Mouse (Mus musculus): ENCODE results near the gene Hspa4l.

Hspa4l gene

DNA sequence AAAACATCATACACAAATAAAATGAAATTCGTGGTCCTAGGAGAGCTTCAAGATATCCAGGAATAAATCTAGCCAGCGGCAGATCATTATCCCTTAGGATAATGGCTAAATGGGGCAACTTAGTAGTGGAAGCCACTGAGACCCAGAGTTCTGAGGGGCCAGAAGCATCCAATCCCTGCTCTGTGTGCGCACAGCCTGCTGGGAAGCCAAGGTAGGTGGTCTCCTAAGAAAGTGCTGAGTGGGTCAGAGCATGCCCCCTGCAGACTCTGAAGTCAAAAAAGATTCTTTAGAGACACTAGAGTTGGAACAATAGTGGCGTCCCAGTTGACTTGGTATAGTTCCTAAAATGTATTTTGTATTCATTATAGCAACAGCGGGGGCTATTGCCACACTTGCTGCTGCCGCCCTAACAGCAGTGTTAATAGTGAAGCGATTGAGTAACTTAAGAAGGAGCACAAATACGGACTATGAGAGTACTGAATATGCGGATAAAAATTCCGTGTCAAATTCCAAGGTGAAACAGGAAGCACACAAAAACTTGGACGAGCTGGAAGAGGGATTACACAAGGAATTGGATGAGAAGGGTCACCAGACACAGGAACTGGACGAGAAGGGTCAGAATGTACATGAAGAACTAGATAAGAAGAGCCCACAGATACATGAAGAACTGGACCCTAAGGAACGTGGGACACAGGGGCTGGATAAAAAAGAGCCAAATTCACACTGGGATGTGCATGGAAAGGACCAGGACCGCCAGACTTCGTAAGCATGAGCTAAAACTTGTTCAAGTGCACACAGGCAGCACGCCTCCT, at the start of gene Hspa4l:
Gene Hspa4l, plus strand, starts transcription at position 472 of the 812 bp plus-strand sequence.
- no peak for DNase-seq (ENCODE audit: low read depth, low spot score)

DNA sequence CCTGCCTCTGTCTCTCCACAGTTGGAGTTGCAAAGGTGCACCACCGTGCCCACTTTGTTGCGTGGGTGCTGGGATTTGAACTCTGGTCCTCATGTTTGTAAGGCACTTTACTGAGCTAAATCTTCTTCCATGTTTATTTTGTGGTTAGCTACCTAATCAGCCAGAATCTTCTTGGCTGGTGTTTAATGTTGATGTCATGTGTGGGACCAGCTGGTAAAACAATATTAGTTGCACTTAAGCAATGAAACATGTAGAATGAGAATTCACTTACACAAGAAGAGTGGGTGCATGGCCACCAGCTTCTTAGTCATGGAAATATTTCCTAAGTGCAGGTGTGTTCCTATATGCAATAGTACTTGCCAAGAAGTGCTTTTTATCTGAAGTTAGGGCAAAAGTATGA, 49.1 kb upstream of the Hspa4l start:
- no peak for DNase-seq (ENCODE audit: low read depth, low spot score)

DNA sequence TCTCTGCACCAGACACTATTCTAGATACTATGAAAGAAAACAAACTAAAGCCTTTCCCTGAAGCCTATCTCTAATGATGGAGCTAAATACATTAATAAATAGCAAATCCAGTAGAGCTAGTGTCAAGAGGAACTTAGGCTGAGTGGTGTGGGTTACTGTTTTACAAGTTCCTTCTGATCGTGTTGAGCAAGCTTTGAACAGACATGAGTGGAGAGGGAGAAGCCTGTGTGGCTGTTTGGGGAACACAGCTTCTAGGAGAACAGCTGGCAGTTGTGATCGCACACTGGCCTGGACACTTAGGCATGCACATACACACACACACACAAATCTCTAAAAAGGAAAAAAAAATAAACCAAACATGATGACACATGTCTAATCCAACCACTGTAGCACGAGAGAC, 45.5 kb upstream of the Hspa4l start:
- no peak for DNase-seq (ENCODE audit: low read depth, low spot score)

DNA sequence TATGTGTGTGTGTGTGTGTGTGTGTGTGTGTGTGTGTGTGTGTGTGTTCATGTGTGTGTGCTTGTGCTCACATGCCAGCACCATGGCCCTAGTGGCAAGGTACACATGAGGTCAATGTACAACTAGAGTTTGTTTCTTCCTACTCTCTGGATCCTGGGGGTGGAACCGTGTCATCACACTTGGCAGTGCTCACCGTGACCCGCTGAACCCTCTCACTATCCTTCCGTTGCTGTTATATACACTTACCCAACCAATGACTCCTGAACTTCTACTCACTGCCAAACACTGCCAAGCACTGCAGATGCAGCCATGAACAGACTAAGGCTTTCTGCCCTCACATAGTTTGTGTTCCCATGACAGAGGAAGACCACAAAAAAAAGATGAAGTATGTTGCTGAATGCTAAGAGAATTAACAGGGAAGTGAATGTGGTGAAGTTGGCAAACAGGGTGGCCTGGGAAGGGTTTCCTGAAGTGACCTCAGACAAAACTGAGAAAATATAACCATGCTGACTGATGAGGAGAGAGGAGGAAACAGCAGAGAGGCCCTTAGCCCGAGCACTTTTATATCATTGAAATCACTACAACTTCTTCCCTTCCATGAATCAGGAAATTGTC, 39.4 kb upstream of the Hspa4l start:
- DNase-seq (ENCODE audit: low read depth, low spot score), result no peak

DNA sequence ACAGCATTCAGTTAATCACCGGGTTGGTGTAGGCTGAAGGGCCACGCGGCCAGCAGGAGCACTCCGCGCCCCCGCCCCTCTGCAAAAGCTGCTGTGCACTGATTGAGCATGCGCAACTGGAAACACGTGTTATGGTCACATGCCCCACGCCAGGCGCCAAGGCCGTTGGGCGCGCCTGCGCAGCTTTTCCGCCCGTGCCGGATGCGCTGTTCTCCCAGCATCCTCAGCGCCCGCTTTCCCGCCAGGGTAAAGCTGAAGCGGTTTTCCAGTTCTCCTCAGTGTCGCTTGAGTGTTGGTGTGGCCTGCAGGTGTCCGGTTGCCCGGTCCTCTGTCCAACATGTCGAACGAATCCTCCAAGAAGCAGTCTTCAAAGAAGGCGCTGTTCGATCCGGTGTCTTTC, 35.6 kb upstream of the Hspa4l start, which contains the start of gene Slc25a31:
Gene Slc25a31, plus strand, starts transcription at position 201 of the 400 bp plus-strand sequence.
- DNase-seq (ENCODE audit: low read depth, low spot score), result no peak

DNA sequence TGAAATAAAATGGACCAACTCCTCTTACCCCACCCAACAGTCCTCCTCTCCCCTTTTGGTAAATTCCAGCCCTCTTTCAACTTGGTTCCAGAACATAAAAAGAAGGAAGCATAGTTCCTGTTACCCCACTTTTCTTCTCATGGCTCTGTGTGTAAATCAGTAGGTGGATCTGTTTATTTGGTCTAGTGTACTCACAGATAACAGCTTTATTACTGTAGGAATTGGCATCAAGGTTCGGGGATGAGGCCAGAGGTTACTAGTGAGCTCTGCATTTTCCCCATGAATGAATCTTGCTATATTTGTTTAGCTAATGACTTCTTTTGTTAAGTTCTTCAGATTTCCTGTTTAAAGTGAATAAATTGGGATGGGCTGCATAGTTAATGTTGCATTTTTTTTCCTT, 28.2 kb upstream of the Hspa4l start:
- no peak for DNase-seq (ENCODE audit: low read depth, low spot score)

DNA sequence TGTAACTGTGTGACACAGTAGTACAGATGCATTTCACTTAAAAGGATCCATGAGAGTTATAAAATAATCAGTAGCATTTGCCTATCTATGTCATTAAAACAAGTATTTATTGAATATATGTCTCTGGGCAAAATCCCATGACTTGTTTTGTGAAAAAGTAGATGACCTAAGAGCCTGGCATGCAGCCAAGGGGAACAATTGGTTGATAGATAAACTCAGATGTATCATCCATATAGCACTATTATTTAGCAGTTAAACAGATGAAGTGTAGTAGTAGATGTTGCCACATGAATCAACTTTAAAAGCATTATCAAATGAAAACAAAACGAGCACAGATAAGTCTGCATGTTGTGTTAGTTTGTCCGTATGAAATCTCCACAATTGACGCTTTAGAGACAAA, 25.3 kb upstream of the Hspa4l start:
- no peak for DNase-seq (ENCODE audit: low read depth, low spot score)

DNA sequence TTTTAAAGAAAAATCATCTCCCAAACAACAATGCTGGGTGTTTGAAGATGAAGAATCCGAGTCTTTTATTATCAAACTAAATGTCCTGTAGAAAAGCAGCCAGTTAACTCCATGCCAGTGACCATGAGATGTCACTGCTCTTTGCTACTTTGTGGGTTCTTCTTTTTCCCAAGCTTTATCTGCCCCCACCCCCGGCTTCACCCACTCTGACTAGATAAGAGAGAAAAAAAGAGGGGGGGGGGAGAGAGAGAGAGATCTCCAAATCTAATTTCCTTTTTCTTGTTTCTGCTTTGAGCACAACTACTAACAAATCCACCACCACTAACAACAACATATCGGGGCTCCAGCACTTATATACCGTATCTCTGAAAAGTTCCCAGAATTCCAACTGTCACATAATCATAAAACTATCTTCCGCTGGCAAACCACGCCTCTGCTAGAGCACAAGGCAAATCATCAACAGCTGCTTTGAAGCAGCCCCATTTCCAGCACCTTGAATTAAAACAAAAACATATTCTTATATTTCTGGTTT, 5.8 kb upstream of the Hspa4l start:
- DNase-seq (ENCODE audit: low read depth, low spot score), result no peak

DNA sequence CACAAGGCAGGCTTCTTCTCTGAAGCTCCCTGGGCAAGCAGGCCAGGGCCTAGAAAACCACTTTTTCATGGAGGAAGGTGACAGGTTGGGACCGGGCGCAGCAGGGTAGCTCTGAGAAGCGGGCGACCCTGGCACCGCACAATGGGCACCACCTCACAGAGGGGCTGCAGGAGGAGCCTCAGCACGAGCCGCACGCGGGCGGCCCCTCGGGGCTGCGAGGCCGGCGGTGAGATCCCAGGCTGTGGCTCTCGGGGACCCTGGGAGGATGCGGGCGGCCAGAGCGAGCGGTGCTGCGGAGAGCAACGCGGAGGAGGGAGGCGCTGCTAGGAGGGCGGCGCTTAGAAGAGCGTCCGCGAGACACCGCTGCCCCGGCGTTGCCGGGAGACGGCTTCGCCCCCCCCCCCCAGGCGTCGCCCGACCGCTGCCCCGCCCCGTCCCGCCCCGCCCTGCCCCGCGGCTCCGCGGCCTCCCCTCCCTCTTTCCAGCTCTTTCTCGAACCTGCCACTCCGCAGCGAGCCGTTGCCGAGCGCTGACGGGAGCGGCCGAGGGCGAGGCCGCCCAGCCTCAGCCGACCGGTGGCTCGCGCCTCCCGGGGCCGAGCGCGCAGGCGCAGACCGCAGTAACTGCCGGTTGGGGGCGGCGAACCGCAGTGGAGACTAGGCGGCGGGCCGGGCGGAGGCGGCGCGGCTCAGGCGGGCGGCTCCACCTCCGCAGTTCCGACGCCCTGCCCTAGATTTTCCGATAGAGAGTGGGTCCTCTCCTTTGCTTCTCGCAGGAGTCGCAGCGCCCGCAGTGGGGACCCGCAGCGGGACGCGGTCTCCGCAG, 753 bp downstream of the Hspa4l start:
- DNase-seq (ENCODE audit: low read depth, low spot score), result peak; percentile 95

DNA sequence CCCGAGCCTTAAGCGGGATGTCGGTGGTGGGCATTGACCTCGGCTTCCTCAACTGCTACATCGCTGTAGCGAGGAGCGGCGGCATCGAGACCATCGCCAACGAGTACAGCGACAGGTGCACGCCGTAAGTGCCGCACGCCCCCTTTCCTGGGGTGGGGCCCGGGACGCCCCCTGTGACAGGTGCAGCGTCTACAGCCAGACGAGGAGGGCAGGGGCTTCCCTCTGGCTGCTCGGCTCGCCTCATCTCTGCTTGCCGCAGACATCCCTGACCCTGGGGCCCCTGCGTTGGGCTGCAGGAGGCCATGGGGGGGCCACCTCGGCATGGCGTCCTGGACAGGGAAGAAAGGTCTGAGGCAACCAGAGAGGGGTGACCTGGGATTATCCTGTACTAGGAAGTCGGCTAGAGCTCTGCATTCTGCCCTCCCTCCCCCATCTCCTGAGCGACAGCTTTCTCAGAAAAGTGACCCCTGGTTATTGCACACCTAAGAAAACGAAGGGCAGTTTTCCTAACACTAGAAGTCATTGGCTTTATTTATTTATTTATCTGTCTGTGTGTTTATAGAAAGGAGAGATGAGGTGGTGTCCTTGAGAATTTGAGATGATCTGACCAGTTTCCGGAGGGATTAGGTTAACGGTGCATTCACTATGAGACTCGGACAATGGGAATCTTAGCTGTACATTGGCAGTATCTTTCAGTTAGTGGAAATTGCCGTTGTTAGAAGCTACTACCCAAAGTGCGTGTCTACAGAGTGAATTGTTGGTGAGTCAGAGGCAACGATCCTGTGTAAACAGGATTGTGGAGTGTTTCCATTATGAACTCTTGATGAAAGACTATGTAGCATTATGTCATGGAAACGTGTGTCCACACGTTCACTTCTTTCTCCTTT, 1.6 kb downstream of the Hspa4l start:
- peak; percentile 77 for DNase-seq (ENCODE audit: low read depth, low spot score)

DNA sequence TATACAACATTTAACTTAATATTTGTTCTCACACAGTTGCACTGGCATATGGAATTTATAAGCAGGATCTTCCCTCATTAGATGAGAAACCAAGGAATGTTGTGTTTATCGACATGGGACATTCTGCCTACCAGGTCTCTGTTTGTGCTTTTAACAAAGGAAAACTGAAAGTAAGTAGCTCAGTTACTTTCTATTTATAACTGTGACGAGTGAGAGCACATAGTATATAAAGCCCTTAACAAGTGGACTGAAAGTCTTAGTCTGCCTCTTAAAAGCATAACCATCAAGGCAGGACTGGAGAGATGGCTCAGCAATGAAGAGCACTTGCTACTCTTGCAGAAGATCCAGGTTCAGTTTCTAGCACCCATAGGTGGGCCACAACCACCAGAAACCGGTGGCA, 16.5 kb downstream of the Hspa4l start:
- peak; percentile 15 for DNase-seq (ENCODE audit: low read depth, low spot score)

DNA sequence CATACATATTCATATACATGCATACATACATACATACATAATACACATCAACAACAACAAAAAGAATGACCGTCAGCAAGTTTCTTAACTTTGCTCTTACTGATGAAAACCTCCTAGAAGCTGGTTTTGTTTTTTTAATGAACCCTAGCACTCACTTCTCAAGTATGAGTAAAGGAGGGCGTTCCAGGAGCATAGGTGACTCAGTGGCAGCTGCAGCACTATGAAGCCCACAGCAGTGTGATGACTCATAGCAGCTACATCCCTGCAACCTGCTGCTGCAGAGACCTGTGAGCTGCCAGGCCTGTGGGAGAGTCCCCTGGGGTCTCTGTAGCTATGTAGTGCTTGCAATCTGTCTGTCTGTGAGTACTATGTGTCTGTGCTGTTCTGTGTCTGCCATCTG, 17.0 kb downstream of the Hspa4l start:
- DNase-seq (ENCODE audit: low read depth, low spot score), result peak; percentile 6

DNA sequence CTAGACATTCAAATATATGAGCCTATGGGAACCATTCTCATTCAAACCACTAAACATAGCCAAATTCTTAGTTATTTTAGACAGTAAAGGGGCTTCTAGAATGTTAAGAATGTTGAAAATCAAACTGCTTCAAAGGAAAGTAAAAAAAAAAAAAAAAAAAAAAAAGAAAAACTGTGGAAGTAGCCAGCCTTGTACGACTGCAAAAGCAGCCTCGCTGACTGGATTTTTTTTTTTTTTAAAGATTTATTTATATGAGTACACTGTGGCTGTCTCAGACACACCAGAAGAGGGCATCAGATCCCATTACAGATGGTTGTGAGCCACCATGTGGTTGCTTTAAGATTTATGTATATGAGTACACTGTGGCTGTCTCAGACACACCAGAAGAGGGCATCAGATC, 49.5 kb downstream of the Hspa4l start:
- DNase-seq (ENCODE audit: low read depth, low spot score), result no peak

DNA sequence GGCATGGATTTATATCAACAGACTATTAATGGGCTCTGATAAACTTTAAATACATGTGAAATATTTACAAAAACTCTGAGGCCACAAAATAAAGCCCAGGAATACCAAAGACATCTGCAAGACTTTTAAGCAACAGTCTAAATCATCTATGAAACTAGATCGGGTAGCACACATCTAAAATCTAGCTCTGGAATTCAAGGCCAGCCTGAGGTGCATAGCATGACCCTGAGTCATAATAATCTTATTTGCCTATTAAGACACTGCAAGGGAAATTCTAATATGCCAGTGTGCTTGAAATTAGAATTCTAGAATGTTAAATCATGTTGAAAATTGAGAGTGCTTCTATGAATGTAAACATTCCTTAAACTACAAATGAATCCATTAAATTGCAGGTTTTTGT, 53.8 kb downstream of the Hspa4l start:
- no peak for DNase-seq (ENCODE audit: low read depth, low spot score)

DNA sequence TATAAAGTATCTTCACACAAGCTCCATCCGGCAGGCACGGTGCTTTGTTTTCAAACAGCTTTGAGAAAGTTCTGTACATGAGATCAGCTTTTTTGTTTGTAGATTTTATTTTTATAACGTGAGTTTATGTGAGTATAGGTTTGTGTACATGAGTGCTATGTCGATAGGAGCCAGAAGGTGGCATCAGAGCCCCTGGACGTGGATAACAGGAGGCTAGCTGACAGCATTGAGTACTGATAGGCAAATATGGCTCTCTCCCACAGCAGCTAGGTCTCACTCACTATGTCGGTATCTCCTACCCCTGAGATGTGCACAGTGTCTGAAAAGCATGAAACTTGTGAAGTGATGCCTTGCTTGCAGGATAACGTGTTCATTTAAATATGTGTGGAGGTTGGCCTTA, 54.2 kb downstream of the Hspa4l start:
- DNase-seq (ENCODE audit: low read depth, low spot score), result peak; percentile 75

DNA sequence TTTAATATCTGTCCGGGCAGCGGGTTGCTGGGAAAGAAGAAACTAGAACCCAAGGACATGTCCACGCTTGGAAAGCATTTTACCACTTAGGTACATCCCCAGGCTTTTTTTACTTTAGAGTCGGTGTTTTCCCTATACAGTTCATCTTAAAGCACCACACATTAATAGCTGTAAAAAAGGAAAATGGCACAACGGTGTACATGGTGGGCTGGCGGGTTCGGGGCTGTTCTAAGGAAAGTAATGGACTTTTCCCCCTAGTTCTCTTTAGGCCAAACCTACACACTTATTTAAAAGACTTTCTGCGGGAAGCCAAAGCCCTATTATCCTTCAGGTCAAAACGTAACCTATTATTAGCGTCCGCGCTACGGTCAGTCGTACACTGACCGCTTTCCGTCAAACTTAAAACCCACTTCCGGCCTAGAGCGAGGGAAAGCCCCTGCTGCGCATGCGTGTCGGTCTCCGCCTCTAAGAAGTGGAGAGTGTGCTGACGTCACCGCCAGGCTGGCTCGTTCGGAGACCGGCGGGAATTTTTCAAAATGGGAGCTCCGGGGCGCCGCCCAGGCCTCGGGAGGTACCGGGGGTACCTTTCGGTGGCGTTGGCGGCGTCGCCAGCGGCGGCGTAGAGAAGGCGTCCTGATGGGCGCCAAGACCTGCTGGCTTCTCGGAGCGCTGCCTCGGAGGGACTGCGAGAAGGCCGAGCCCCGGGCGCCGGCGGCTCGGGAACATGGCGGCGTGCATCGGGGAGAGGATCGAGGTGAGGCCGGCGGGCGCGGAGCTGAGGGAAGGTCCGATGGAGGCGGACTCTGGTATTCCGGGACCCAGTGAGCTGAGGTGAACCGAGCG, 55.5 kb downstream of the Hspa4l start, which contains the start of gene Plk4:
Gene Plk4, plus strand, starts transcription at position 490 of the 843 bp plus-strand sequence.
- DNase-seq (ENCODE audit: low read depth, low spot score), result peak; percentile 95

DNA sequence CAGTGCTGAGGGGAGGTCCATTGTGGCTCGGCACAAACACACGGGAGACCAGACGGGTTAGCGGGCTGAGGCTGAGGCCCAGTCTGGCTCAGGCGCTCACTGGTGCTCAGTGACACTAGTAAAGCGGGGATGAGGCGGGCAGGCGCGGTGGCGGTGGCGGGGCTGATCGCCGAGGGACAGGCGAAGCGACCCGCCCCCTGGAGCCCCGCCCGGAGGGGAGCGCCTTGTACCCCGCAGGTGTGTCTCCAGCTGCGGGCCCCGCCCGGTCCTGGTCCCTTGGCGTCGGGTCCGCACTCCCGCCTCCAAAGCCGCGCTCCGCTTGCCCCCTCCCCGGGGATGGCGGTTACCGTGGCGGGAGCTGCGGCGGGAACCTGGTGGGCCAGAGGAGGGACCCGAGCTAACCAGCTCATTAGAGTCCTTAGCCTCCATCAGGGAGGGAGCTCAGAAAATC, 56.1 kb downstream of the Hspa4l start:
- DNase-seq (ENCODE audit: low read depth, low spot score), result peak; percentile 74

DNA sequence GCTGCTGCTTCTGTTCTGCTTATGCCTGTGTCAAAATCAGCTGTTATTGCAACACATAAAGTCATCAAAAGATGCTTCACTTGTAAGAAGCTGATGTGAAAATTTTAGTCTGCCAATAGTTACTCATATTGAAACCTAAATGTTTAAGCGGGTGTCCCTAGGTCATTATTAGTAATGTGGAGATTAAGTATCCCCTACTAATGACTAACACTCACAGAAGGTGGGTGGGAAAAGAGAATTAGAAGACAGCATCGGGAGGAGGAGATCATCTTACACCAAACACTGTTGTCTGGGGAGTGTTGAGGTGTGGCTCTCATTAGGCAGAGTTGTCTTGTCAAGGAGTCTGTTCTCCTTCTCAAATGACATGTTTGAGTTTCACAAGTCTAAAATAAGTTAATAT, 62.6 kb downstream of the Hspa4l start:
- no peak for DNase-seq (ENCODE audit: low read depth, low spot score)

DNA sequence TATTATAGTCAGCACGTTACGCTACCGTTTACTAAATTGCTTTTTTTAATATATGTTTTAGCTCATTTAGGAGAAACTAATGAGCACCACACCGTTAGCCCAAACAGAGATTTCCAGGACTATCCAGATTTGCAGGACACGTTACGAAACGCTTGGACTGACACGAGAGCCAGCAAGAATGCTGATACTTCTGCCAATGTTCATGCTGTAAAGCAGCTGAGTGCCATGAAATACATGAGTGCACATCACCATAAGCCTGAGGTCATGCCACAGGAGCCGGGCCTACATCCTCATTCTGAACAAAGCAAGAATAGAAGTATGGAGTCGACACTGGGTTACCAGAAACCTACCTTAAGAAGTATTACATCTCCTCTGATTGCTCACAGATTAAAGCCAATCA, 64.4 kb downstream of the Hspa4l start:
- no peak for DNase-seq (ENCODE audit: low read depth, low spot score)

DNA sequence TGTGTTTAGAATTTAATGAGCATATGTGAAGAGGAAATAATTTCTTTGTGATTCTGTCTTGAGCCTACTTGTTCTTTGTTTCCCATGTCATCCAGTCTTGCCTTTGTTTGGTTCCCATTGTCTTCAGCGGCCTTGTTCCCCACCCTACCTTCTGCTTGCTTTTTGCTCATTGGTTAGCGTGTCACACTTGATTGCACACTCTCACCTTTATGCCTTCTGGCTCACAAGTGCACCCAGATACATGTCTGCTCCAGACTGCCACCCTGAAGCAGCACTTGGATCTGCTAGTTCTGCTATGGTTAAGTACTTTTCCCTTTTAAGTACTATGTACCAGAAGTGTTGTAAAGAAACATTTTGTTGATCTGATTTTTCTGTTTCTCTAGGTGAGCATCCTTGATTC, 65.6 kb downstream of the Hspa4l start:
- DNase-seq (ENCODE audit: low read depth, low spot score), result no peak
